Mouse (Mus musculus) lung, postnatal 36 days (tissue): ENCODE measurements at regions not wholly inside any gene's neighbourhood (a gene's known extent, or its start where the extent isn't known, plus 50 kb on each side); places are given as distances from the start of the nearest gene placed in this dataset.

Source experiments
- DNase-seq: peaks from one replicate; pipeline ENCODE4 v3.0.0; 2022; ENCODE audit warnings: mixed read lengths

DNA sequence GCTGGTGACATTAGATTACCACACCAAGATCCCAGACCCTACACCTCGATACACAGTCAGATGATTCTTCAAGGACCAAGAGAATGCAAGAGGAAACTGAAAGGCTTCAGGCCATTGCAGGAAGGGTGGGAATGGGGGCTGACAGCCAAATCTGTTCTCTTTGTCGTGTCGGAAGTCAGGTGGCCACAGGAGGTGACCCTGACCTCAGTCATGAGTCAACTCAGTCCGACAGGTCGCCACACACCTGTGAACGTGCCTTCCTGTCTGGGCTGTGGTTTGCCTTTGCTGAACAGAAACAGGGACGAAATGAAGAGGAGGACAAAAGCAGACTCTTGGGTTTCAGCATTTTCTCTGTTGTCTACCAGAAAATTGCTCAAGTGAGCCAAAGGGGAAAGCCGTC lies 318.3 kb upstream of the Gm26657 start:
- DNase-seq: no peak

DNA sequence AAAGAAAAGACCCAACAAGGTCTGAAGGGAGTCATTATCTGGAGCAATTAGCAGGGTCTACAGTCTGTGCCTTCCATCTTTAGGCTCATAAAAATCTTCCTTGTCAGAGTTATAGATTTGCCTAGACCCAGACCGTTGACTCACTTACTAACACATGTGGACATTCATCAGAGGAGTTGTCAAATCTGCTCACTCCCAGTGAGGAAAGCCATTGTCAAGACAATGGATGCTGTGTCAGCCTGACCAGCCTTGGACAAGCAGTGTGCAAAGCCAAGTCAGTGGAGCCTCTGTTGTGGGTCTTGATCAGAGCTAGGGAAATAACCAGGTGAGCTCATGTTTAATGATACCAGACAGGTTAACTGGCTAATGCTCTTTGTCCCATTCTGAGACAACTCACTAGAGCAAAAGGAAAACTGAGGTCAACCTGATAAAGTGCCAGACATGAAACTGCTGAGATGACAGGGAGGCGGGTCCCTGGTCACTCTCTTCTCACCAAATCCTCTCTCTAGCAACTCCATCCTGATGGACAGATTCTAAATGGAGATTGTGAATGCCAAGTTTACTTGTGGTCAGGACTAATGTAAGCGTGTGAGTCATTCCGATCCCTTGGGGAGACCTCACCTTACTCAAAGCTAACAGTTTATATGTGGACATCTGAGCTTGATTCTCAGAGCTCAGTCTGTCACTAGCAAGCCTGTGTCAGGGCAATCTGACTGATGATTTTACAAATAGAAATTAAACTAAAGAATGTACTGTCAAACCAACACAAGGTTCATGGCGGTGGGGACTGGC lies 320.6 kb upstream of the Gm26657 start:
- DNase-seq: no peak

DNA sequence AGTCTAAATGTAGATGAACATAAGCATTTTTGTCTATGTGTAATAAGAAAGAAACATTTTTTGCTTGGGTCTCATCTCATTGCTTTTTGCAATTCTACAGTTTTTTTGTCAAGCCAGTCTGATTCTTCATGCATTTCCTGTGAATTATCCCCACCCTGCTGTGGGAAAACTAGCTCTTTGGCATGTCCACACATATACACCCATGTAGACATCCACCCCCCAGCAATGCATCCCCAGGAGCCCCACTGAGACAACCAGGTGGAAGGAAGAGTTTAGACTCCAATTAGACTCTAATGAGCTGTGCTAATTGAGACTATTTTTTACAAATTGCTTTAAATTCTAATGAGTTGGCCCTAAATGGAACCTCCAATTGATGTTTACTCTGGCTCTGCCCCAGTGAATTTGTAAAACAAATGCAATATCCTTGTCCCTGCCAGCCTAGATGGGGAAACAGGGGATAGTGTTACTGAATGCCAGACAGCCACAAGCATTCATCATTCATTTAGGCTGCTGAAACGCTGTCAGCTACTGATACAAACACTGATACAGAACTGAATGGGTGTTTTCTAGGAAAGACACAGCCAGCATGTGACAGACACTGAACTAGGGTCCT lies 328.7 kb upstream of the Gm26657 start:
- DNase-seq: no peak

DNA sequence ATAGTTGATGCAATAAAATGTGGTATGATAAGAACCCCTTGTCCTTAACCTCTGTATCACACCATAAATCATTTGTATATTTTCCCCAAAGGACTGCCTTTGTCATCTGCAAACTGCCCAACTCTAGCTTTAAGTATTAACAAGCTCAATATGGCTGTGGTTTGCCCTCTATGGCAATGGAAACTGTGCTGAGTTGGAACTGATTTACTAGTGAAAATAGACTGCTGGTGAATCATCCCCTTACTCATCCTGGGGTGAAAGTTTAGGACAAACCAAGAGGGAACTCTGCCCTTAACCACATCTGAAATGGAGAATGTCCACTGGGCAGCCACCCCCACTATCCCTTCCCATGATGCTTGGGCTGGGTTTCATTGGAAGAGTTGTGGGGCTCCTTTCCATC lies 346.1 kb upstream of the Gm26657 start:
- no peak for DNase-seq

DNA sequence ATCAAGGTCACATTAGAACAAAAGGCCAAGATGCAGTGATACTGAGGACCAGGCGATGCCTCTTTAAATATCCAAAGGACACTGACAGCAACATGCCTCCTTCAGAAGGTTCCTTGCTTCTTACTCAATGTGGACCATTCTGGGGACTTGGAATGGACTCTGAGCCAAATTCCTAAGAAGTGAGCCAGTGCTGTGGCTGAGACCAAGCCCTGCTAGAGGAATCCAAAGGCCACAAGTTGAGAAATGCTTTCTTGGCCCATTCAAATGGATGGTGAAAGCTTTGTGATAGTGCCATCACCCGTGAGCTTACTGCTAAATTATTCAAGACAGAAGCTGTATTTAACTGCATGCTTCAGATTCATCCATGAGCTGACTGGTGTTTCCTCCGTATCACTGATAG lies 352.8 kb upstream of the Gm26657 start:
- DNase-seq: peak; percentile 53

DNA sequence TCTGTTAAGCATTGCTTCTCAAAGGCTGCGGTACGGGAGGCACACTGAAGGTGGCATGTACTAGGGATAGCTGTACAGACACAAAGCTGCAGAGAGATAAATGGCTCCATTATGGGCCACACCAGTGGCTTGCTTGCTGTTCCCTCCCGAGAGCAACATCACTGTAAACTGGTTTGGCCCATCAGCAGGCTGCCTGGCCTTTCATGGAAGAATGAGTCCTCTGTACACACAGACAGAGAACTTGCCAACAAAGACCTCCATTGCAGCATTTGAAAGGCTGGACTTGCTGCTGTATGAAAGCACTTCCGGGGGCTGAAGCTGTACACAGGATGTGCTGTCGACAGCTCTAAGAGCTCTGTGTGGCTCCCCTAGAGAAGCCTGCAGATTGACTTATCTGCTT lies 364.1 kb upstream of the Gm26657 start:
- no peak for DNase-seq

DNA sequence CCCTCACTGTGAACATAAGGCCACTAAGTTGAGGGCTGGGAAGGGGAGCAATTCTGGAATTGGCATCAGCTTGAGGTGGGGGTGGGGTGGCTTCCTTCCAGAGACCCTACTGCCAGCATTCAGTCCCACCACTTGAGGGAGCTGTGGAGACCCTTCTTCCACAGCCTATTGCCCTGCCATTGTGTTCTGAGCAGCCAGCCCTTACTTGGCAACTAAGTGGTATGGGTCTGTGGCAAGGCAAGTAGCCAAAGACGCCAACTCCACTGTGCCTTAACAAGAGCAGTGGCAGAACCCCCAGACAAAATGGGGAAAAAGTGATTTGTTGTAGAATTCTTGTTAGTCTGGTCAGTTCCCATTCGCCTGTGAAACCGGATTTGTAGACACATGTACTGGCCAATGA lies 365.4 kb upstream of the Gm26657 start:
- no peak for DNase-seq

DNA sequence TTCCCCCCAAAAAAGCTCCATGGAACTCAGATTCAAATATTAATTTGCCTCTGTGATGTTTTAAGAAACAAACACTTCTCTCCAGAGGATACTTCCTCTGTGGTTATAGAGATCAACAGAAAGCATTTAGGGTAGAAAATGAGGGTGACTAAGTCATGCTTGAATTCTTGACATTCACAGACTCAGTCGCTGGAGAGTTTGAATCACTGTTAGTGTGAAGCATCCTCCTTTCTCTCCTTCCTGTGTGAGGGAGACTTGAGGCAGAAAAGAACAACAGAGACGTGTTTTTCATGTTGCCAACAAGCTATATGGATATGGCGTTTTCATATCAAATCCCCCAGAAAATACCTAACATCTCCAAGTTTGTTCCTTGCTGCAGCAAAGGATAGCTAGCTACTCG lies 366.1 kb upstream of the Gm26657 start:
- DNase-seq: no peak

DNA sequence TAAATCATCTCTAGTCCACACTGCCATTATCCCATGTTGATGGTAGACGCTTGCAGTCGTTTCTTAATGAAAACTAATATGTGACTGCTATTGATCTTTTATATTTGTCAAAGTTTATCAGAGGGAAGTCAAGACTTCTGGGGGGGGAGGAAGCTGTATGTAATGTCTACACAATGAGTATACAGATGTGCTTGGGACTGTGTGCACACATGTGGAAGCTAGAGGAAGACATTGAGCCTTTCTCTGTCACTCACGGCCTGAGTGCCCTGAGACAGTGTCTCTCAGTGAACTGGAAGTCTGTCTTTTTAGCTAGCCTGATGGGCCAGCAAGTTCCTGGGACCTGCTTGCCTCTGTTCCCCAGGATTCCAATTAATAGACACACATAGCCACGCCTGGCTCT lies 366.7 kb upstream of the Gm26657 start:
- DNase-seq: no peak

DNA sequence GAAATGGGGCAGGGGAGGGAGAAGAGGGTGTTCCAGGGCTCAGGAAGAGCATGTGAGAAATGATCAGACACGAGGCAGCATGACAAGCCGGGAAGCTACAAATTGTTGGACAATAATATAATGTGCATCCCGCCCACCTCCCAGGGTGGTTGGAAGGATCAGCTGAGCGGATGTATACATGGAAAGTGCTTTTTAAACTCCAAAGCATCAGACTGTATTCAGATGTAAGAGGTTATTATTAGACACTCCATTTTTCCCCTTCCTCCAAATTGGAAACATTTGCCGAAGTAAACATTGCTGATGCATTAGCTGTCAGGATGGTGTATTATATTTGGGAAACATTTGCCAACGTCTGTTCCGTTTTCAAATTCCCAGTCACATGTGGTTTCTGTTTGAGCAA lies 367.2 kb upstream of the Gm26657 start:
- DNase-seq: peak; percentile 12

DNA sequence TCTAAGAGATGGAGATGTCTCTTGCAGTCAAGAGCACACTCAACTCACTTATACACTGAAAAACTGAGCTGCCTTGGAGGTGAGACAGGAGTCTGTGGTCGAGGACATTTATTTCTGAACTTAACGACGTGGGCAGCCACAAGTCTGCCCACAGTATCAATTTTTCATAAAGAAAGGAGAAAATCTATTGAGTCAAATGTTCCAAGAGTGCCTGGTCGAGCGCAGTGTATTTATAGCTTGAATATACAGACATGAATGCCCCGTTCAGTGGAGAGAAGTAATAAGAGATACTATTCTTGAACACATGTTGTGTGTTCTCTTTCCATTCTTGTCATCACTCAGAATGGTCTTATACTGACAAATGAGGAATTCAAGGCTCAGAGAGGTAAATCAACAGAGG lies 375.3 kb upstream of the Gm26657 start:
- no peak for DNase-seq

DNA sequence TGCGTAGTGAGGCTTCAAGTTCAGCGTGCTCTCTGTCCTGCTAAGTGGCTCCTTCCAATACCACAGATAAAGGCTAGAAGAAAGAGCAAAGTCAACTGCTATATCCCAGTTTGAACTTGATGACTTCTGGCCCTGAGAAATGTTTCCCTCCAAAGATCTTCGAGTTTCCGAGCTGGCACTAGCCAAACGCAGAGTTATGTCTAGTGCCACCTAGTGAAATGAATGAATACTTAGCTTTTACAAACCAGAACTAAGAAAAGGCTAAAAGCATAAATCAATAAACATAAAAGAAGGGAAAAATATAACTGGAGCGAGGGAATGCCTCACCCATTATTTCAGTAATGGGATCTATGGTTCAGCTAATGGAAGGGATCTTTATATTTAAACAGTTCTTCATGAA lies 377.7 kb upstream of the Gm26657 start:
- peak; percentile 11 for DNase-seq

DNA sequence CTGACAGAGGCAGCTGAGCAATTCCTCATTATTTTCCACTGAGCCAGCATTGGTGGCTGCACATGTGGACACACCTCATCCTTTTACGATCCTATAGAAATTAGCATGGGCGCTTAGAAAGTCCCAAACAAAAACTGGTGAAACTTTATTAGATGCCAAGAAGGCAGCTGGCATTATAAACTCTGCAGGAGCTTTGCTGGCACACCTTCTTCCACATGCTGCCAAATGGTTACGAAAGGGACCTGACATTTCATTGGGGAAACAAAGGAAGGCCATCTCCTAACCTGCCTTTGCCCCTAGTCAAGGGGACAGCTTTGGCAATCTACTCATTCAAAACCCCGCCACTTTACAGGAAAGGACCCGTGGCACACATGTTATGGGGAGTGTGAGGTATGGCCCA lies 390.7 kb upstream of the Gm26657 start:
- no peak for DNase-seq

DNA sequence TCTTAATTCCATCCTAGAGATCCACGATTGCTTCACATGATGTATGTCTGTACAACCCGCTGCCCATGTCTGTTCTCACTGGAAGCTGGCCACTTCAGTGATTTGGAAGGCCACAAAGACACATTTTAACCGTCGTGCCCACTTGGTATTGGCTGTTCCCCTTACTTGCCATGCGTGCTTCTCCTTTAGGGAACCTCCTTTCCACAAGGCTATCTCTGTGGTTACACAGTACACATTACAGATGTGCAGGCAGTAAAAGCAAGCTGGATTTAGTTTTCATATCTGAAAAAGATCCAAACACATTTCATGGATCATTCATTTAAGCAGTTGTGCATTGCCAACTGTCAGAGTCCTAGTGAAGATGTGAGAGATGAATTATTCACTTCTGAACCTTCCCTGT lies 414.7 kb upstream of the Gm26657 start:
- no peak for DNase-seq

DNA sequence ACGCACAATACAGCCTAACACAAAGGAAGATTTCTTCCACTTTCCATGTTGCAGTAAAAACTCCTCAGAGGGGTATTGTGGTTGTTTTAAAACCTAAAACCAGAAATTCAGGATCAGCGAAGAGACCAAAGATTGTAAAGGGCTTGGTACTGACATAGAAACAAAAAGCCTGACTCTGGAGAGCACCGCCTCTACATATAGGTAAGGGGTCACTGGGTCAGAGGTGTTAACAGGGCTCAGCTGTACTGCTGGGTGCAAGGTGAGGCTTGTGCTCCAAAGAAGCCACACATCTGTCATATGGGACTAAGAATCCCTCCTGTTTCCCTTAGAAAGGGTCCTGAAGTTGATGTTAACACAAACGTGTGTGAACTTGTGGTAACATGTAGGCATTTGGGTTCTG lies 420.7 kb upstream of the Gm26657 start:
- no peak for DNase-seq

DNA sequence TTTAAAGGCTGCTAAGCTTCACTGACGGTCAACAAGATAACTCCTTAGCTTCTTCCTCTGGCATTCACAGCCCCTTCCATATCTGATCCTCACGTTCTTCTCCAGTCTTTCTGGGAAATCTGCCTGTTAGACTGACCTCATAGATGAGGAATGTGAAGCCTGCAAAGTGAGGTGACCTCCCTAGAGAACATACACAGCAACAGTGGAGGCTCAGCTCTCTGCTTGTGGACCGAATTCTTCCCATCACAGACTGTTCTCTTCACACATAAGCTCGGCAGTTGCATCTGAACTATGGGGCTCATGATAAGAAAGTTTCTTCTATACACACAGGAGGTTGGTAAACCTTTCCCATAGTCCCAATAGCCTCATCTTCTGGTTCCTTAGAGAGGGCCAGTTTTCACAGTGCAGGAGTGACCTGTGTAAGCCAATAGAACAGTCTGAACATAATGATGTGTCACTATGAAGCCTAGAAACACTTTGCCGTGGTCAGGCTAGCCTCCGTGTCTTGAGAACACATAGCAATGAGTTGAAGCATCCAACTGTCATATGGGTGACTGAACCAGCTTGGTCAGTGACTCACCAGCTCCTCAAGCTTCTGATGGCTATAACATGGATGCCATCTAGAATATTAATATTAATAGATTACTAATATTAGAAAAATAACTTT lies 434.1 kb upstream of the Gm26657 start:
- DNase-seq: peak; percentile 47

DNA sequence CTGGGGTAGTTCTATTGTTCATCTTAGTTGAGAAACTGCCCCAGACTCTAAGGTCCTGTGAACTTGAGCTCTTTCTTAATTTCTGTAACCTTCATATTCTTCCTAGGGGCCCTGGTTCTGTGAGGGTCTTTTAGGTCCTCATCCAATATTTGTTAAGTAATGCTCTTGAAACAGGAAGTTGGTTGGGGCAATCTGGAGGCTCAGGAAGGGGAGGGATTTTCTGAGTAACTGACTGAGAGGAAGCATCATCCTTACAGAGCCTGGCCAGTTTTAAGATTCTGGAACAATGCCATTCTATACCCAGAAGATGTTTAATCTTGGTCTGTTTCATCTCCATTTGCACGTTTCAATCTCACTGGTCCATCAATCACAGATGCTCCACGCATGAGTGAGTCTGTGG lies 435.6 kb upstream of the Gm26657 start:
- no peak for DNase-seq

DNA sequence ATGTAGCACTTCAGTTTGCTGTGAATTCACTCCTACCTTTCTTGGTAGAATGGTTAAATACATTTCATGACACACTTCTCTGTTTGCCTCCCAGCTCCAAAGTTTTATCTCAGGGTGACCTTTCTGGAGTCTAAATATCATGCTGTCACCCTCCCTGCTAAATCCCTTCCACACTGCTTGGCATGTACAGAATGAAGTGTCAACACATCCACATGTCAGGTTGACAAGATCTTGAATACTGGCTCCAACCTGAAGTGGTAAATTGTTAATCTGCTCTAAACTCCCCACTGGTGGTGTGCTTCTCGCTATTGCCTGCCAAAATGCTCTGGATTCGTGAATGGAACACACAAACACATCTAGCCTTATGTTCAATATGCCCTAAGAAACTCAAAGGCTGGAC lies 451.9 kb upstream of the Gm26657 start:
- no peak for DNase-seq

DNA sequence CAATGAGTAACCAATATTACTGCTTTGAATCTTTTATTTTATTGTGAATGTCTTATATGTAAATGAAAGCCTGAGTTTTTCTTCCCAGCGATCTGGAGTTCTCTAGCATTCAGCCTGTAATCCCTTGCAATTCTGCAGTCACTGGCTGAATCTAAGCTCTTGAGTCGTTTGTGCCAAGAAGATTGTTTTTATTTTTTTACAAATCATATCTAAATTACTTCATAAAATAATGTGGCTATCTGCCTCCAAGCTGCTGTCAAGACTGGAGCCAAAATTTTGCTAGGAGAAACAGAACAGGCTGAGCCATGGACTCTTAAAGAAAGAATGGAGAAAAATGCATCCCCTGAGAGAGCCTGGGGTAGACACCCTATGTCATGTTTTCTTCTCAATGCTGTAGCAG lies 455.4 kb upstream of the Gm26657 start:
- no peak for DNase-seq

DNA sequence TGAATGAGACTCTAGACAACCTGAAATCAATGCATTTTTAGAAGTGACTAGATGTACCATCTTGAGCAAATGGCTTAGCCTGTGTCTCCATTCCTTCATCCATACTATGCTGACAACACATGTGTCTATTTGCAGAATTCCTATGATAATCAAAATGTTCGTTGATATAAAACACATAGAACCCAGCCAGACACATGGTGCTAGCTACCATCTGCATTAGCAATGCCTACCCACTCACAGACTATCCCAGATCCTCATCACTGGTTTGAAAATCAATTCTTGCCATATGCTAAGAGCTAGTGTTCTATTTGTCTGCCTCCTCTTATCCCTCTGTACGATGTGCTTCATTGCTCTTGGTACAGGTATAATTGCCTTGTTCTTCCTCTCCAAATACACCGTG lies 464.0 kb upstream of the Gm26657 start:
- DNase-seq: no peak

DNA sequence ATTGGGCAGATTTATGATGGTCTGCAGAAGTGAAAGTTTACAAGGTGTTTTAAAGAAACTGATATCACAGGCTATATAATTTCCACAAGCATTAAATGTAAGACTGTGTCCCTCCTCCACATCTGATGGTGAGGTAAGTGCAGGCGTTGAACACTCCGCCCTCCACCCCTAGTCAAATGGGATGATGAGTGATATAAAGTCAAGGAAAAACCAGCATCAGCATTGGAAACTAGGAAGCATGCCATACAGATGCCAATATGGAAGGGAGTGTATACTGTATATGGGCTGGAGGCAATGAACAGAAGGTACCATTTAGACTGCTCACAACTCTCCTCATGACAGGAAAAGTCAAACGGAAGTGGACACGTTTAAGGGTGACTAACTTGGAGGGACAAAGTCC lies 468.5 kb upstream of the Gm26657 start:
- DNase-seq: no peak

DNA sequence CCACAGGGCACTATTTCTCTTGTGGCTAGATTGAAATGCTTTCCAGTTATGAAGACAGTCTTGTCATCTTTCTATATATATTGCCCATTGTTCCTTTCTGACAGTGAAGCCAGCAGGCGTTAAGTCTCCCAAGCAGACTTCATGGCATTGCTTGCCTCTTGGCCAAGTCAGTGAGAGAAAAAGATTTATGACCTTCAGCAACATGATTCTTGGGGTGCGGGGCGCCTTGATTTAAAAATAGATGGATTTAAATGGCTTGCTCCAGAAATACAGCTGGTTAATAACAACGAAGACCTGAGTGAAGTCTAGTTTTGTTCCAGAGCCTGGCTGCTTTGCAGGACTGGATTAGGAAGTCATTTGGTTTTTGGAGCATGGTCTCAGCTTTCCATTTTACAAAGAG lies 475.2 kb upstream of the Gm26657 start:
- DNase-seq: no peak

DNA sequence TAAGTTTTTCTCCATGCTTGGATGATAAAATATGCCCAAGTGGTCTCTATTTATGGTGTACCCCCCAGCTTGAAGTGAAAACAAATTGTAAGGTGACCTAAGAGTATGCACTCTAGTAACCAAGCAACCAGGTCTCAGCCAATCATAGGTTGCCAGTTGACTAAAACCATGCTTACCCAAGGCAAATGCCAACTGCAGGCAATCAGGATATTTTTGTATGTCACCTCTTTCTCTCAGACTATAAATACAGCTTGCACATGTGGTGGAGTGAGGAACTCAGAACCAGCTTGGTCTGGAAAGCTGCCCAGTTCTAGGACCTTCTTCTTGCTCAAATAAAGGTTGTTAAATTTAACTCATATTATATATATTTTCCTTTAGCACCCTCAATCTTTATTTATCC lies 476.0 kb upstream of the Gm26657 start:
- no peak for DNase-seq

DNA sequence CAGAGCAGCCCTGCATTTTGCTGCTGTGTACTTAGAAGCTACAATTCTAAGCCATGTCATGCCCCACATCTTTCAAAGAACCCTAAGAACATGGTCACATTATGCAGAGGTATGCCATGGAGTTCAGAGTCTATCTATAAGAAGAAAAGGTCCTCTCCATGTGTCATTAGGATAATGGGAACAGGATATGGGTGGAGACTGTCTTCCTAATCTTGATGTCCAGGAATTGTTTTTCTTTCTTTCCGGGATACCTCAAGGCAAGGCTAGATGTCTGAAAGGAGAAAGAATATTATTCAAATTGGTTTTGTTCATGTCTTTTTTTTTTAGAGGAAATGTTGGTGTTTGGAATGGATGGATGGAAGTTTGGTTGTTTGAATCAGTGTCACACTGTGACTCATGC lies 477.3 kb upstream of the Gm26657 start:
- DNase-seq: no peak

DNA sequence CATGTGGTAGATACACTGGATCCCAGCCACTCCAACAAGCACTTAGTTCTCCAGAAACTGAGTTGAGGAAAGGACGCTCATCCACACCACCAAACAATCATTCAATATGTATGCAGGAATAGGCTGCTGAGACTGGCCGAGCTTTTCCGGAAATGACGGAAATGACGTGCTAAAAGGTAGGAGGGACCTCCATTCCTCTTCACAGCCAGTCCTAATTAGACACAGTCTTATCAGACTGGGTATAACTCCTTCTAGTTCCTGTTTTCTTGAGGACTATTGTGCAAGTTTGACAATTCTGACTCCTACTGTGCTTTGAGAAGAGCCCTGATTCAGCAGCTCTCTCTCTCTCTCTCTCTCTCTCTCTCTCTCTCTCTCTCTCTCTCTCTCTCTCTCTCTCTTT lies 477.9 kb upstream of the Gm26657 start:
- DNase-seq: no peak
